Mouse (Mus musculus) cerebellum, adult 2 months (tissue): ENCODE measurements at regions not wholly inside any gene's neighbourhood (a gene's known extent, or its start where the extent isn't known, plus 50 kb on each side); places are given as distances from the start of the nearest gene placed in this dataset.

Experiments
- CTCF ChIP-seq: fragments of 200-500 bp; IDR thresholded peaks from 2 replicates; pipeline ENCODE4 v1.5.1; 2011; ENCODE audit warnings: low read depth, mild to moderate bottlenecking, control low read depth, low read length, moderate library complexity, borderline replicate concordance; ENCODE audit not compliant: insufficient read depth
- POLR2A ChIP-seq: fragments of 200-500 bp; IDR thresholded peaks from 2 replicates; pipeline ENCODE4 v1.6.1; 2011; ENCODE audit warnings: low read length, control low read depth, borderline replicate concordance; ENCODE audit not compliant: insufficient read depth

GRCm38 (mm10) chr8:89680341-89680740 lies 636.4 kb upstream of the Sall1 start:
- TF ChIP-seq POLR2A (no peak), CTCF (no peak)
